Mouse (Mus musculus) layer of hippocampus, postnatal 36 days (tissue): ENCODE measurements at regions not wholly inside any gene's neighbourhood (a gene's known extent, or its start where the extent isn't known, plus 50 kb on each side); places are given as distances from the start of the nearest gene placed in this dataset.

Source experiments
- DNase-seq, 2 experiments: peaks; one replicate each; pipeline ENCODE4 v3.0.0; 2022

DNA sequence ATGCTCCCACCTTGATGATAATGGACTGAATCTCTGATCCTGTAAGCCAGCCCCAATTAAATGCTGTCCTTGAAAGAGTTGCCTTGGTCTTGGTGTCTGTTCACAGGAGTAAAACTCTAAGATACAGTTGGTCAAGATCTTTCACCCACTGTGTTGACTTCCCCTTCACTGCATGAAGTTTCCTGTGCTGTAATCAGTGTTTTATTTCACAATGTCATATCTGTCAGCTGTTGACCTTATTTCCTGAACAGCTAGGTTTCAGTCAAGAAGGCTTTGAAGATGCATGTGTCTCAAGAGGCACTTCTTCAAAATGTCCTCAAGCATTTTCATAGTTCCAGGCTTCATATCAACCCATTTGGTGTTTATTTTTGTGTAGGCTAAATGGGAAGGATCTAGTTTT lies 597.3 kb upstream of the Fam92a start:
- no peak for DNase-seq

DNA sequence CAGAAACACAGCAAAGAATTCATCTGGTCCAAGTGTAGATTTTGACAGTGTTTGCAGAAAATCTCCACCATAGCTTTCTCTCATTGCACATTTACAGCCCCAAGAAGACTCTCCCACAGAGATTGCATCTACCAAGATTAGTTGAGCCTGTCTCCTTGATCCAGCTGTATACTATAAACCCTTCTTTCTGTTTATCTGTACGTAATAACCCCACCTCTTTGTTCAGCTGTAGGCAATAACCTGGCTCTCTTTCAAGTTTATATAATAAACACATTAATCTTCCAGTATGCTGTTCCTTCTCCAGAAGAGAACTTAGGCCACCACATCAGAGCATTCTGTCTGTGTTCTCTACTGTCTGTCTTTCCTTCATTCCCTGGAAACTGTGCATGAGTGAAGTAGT lies 594.9 kb upstream of the Fam92a start:
- no peak for DNase-seq

- no peak for DNase-seq
These were observed 579.0 kb upstream of the Fam92a start for GRCm38 (mm10) chr4:12750817-12751216.

DNA sequence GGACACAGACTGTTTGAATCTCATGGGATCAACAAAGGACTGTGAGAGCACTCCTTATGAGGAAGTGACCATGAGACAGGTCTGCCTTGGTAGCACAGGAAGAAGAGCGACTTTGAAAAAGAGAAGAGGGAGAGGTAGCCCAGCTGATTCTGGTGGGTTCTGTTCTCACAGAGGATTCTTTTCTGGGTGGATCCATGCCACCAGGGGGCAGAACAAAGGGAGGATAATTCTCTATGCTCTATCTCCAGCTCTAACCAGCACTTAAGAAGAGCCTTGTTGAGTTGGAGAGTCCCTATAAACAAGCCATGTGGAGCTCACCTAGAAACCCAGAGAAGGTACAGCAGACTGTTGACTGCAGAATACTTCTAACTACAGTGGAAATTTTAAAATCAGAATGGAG lies 578.1 kb upstream of the Fam92a start:
- DNase-seq, result no peak

GRCm38 (mm10) chr4:12743714-12744327 lies 572.0 kb upstream of the Fam92a start:
- no peak for DNase-seq

GRCm38 (mm10) chr4:12736411-12736810 lies 564.6 kb upstream of the Fam92a start:
- DNase-seq, result no peak

GRCm38 (mm10) chr4:12700189-12700588 lies 528.4 kb upstream of the Fam92a start:
- DNase-seq, result no peak

DNA sequence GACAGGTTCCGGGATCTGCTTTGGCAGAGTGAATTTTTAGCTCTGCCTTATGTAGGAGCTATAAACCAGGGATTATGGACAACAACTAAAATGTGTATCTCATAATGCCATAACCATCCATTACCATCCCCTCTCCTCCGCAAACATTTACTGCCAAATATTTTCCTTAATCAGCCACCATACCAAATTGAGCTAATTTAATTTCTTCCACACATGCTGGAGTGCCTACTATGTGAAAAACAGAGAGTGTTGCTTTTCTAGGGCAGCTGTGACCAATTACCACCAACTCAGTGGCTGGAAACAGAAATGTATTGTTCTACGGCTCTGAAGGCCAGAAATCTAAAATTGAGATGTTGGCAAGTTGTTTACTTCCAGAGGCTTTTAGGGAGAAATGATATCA lies 506.0 kb upstream of the Fam92a start:
- DNase-seq, result no peak

GRCm38 (mm10) chr4:12671399-12671798 lies 499.6 kb upstream of the Fam92a start:
- DNase-seq, result no peak

DNA sequence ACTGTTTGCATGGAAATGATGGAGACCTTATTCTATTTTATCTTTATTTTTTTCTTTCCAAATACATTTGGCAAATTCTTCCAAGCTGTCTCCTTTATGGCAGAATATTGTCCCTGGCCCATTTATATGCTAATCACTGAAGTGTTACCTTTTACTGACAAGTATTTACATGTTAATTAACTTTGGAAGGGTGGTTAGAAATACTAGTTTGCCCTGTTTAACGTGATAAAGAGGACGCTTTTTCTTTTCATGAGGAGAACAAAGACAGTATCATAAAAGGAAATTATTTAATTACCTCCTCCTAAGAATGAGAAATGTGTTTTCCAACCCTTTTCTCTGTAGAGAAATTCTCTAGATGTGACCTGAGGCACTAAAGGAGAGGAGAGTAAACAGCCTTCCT lies 491.4 kb upstream of the Fam92a start:
- DNase-seq, result no peak

DNA sequence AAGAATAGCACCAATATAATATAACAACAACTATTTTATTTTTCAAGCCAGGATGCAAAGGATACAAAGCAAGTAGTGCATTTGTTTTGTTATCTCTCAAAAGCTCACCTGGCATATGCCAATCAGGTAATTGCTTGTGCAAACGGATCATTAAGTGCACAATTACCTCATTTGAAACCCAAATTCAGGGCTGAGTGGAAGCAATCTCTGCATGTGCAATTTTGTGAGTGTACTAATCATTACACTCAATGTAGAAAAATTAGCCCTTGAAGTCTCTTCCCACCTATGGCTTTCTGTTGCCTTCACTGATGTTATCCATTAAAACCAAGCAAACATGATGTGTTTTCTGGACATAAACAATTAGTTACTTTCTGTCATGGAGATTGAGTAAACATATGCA lies 490.9 kb upstream of the Fam92a start:
- DNase-seq, result no peak

DNA sequence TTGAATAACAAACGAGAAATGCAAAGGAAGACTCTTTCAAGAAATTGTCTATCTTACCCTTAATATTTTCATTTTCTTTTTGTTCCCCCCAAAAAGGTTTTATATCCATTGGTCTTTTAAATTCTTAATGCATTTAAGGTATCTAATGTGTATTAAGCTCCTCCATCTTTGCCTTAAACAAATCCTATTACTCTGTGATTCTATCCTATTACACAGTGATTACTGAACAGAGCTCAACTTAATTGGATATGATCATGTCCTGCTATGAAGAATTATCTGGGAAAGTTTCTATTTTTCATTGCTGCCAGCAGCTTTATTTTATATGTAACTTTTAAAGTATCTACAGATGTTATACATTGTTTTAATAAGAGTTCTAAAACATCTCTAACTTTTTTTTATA lies 487.3 kb upstream of the Fam92a start:
- DNase-seq, result no peak

DNA sequence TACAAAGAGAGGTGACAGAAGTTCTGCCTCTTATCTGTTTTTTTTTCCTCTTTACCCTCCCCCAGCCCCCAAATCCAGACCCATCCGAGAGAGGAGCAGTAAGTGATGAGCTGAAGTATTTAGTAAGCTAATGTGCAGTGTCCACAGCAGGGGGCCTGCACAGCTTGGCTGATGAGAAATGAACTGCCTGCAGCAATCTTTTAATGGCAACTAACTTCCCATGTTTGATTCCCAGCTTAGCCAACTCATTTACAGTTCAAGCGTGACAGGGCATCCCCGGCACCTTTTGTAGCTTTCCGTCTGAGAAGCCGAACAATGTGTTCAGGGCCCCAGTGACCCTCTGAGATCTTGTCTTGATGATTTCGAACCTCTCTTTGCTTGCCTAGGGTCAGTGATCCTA lies 486.8 kb upstream of the Fam92a start:
- DNase-seq, result no peak

DNA sequence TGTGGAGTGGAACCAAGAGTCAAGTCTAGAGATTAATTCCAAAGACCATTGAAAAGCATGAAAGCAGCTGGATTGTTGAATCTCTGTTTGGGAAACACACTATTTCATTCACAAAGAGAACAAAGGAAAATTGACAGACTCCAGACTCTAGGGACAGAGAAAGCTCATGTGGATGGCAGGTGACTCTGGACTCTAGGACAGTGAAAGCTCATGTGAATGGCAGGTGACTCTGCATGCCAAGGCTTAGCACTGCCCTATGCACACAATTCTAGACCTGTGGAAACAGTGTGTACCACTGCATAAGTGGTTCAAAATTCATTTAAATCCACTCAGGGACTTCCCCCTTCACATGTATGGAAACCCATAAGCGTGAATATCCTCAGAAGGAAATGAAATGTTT lies 486.0 kb upstream of the Fam92a start:
- no peak for DNase-seq

GRCm38 (mm10) chr4:12656924-12657603 lies 485.2 kb upstream of the Fam92a start:
- peak in 1 of 2 experiments; percentile 5 for DNase-seq

GRCm38 (mm10) chr4:12655457-12656228 lies 483.8 kb upstream of the Fam92a start:
- DNase-seq, result no peak

- no peak for DNase-seq
These were observed 483.0 kb upstream of the Fam92a start for GRCm38 (mm10) chr4:12654568-12655456.

- no peak for DNase-seq
These were observed 475.9 kb upstream of the Fam92a start for GRCm38 (mm10) chr4:12647732-12648131.

GRCm38 (mm10) chr4:12642525-12642928 lies 470.7 kb upstream of the Fam92a start:
- no peak for DNase-seq

- no peak for DNase-seq
These were observed 457.6 kb upstream of the Fam92a start for GRCm38 (mm10) chr4:12629375-12629821.

- no peak for DNase-seq
These were observed 457.0 kb upstream of the Fam92a start for GRCm38 (mm10) chr4:12628702-12629374.
